Mouse (Mus musculus): ENCODE results near the gene Gad2.
A peak's percentile ranks its signal among the peaks of the same experiment; 100 is the strongest.

Gad2 gene

DNA sequence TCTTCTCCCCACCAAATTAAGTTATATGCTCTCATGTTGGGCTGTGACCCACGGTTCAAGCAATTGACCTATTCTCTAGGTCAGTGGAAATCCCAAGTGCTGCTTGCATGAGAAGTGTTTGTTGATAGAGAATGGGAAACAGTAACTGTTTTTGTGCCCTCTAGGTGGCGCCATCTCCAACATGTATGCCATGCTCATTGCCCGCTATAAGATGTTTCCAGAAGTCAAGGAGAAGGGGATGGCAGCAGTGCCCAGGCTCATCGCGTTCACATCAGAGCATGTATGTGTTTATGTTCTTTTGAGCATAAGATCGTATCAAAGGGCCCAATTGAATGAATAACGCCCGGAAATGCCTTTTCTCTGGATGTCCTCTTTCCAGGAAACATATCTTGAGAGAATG lies 12.8 kb downstream of the Gad2 start:
- ATAC-seq (ENCODE audit: insufficient number of reproducible peaks, low FRiP score, low TSS enrichment), result no peak

DNA sequence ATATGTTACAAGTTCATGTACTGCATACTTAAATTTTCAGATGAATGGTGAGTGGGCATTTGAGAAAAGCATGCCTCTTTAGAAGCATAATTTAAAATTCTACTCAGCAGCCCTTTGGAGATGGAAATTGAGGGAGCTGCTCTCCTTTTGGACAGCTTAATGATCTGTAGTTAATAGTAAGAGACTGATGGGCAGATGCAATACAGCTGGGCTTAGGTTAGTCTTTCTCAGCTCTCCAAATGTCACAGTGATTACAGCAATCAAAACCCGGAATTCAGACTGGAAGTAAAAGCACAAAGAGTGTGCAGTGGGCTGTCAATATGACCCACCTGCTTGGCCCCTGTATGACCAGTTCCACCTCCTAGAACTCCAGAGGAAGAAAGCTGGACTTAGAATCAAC lies 24.1 kb downstream of the Gad2 start:
- ATAC-seq (ENCODE audit: insufficient number of reproducible peaks, low FRiP score, low TSS enrichment), result no peak

DNA sequence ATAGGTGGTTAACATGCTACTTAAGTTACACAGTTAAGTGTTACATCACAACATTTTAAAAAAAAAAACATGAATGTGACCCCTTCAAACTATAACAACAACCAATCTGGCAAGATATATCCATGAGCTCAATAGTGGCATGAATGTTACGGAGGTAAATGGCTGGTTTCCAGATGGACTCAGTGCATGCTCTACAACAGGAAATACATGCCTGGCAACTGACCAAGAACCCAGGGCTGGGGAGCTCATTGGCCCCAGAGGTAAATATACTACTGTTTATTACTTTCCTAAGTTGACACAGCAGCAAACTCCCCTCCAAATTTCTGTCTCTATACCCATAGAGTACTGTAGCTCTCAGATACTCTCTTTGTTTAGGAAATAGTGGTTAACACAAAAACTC lies 26.4 kb downstream of the Gad2 start:
- no peak for ATAC-seq (ENCODE audit: insufficient number of reproducible peaks, low FRiP score, low TSS enrichment)

DNA sequence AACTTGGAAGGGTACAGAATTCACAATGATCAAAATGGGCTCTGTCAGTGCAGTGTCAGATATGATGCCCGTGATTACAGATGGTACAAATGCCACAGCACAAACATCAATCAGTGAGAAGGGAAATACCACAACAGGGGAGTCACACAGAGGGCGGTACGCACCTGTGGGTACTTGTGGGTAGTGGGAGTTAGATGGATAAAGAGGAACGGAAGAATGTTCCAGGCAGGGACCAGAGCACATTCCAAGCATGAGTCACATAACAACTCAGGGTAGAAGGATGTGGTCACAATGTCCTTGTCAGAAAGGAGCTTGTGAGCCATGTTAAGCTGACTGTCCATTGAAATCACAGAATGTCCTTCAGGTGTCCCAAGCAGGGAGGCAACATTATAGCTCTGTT lies 29.8 kb downstream of the Gad2 start:
- no peak for ATAC-seq (ENCODE audit: insufficient number of reproducible peaks, low FRiP score, low TSS enrichment)

DNA sequence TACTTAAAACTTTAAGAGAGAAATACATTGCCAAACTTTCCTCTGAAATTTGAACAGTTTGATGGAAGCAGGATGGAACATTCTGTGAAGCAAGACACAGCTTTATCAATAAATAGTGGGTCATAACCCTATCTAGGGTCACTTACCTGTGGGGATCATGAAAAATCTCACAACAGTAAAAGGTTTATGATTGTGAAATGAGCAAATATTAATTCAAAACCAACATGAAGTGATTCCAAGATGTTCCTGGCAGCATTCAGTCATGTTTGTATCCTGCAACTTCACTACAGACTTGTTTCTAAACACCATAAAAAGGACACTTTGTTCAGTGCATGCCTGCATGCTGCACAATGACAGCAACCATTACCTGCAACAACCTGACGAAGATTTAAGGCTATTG lies 41.7 kb downstream of the Gad2 start:
- no peak for ATAC-seq (ENCODE audit: insufficient number of reproducible peaks, low FRiP score, low TSS enrichment)

DNA sequence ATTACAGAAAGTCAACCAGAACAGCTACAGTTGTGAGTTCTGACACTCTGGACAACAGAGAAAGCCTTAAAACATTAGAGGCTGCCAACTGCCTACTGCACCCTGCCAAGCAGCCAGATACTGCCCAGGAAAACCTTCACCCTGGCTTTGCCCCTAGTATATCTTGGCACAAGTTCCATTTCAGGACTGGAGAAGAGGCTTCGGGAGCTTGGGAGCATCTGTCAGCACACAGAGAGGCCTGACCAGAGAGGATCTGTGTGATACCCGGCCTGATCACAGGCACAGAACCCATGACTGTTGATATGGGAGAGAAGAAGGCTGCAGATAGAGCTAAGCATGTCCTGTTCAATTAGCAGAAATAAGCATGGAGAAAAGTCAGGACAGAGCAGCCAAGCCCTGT lies 48.4 kb downstream of the Gad2 start:
- peak; percentile 82; the same call in 1 of the 2 replicates for ATAC-seq (ENCODE audit: insufficient number of reproducible peaks, low FRiP score, low TSS enrichment)

DNA sequence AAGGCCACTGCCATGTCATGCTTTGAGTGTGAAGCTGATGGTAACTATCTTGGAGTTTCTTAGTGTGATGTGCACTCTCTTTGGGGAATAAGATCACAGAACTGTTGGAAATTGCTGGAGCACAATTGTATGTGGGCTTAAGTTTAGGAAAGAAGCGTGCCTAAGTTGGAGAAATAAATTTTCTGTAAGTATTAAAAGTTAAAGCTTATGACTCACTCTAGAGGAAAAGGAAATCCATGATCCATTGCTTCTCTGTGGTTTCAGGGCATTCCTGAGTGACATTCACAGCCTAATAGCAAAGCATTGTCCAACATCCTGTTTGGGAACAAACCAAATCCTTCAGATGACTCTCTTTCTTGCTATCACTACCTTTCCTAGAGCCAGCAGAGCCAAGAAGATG lies 49.3 kb downstream of the Gad2 start:
- no peak for ATAC-seq (ENCODE audit: insufficient number of reproducible peaks, low FRiP score, low TSS enrichment)

DNA sequence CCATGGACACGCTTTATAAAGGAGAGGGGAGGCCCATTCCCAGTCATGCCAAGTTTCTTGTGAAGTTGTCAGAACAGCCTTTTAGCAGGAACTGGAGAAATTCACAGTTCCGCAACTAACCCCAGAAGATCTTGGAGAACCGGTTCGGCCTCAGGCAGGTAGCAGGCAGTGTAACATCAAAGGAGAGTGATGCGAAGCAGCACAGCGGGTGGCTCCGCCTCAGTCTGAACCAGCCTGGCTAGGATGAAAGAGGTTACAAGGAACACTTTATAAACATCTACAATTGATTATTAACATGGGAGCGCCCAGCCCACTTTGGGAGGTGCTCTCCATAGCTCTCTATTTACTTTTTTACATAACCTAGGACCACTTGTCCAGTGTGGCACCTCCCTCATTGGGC lies 55.1 kb downstream of the Gad2 start:
- ATAC-seq (ENCODE audit: insufficient number of reproducible peaks, low FRiP score, low TSS enrichment), result no peak

DNA sequence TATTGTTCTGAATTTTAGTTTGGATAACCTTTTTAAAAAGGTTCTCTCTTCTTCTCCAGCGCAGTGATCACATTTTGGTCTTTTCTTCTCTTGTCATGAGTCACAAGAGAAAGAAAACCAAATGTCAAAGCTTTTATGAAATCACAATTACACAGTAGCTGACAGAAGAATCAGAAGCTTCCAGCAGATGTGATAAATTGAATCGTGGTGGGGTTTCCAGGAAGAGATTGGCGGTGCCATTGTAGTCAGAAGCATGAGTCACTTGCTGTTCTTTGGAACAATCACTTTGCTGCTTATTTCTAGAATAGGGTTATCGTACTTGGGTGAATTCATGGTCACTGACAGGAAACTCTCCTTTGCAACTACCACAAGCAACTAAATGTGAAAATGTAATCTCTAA lies 57.9 kb downstream of the Gad2 start:
- no peak for ATAC-seq (ENCODE audit: insufficient number of reproducible peaks, low FRiP score, low TSS enrichment)

DNA sequence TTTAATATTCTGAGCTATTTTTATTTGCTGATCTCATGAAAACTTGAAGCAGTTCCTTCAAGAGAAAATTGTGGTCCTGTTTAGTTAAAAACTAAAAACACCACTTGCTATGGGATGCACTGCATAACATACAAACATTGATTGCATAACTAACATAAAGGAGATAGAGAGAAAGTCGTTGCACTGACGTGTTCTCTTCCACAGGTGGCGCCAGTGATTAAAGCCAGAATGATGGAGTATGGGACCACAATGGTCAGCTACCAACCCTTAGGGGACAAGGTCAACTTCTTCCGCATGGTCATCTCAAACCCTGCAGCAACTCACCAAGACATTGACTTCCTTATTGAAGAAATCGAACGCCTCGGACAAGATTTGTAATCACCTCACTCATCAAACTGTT lies 68.0 kb downstream of the Gad2 start:
- no peak for ATAC-seq (ENCODE audit: insufficient number of reproducible peaks, low FRiP score, low TSS enrichment)

DNA sequence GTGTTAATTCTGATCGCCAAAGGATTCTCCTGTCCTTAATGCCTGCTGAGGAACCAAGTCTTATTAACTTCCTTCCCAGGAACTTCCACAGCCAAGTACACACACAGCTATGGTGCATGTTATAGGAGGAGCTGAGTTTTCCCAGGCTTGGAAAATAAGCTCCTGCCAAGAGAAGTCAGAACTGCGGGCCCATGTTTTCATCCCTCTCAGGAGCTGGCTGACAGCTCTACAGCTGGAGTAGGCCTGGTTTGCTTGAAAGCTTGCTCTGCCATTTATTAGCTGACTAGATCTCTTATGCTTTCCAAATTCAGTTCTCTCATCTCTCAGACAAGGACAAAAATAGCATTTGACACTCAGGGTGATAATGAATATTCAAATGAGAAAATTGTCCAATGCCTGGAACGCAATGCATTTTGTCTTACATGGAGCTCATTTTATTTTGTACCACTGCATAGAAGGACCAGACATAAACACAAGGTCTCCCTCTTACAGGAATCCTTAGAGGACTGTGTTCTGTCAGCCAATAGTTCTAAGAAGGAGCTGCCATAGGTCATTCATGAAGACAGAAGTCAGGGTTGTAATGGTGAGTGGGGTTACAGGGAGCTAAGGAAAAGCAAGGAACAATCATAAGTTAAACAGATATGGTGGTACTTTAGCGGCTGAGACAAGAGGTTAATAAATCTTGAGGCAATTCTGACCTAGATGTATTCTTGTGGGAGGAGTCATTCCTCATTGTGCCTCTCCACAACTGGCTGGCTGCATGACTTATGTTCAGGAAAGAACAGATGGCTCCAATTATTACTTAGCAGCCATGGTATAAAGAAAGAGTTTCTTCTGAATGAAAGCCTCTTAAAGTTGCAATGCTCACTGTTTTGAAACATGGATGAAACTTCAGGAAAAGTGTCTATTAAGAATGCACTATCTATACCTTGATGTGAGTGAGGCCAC lies 83.0 kb downstream of the Gad2 start:
- no peak for ATAC-seq (ENCODE audit: insufficient number of reproducible peaks, low FRiP score, low TSS enrichment)

DNA sequence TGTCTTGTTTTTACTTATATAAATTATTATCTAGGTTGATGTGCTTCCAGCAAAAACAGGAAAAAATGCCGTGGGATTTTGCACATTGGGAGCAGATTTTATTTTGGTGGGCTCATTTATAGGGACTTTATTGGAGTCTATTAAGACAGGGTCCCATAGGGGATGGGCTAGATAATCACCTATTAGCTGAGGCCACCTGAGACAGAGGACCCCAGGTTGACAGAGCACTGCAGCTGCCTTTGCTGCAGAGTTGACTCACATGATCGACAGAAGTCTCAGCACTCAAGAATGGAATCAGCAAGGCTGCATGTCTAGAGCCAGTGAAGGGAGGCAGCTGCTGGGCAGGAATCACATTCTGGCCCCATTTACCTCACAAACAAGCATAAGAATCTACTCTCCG lies 84.2 kb downstream of the Gad2 start:
- ATAC-seq (ENCODE audit: insufficient number of reproducible peaks, low FRiP score, low TSS enrichment), result no peak

DNA sequence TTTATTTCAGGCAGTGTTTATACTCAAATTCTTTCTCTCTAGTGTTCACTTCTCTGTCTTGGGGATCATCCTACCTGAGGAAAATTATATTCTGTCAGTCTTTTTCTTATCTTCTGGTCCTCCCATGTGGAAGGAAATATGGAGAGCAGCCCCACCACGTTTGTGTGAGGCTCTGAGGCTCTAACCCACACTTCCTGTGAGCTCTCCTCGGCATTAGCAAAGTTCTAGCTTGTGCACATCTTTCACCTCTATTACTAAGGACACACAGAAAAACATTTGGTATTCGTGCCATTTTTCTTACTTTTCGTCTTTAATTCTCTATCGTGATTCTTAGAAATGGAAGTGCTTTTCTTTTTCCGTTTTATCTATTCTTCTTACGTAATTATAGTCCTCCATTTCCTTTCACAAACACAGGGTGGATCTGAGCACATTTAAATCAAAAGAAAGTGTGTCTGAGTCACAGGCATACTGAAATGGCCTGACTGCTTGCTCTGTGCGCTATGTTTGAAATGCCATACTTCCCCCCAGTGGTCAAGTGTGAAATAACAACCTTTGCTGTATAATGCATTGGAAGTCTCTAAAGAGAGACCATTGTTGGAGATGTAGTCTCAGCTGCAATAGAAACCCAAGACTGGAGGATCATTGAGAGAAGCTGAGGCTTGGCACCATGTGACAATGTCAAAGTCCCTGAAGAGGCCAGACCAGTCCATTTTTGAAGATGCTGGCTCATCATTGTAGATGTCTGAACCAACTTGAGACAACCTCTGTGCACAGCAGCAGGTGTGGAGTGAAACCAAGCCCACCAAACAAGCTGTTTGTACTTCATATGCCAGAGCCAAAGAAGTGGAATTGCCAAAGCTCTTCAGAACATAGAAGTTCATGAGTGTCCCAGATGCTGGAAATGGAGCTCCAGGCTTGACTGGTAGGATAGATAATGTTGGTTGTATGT lies 99.8 kb downstream of the Gad2 start:
- peak; percentile 79 for ATAC-seq (ENCODE audit: insufficient number of reproducible peaks, low FRiP score, low TSS enrichment)

DNA sequence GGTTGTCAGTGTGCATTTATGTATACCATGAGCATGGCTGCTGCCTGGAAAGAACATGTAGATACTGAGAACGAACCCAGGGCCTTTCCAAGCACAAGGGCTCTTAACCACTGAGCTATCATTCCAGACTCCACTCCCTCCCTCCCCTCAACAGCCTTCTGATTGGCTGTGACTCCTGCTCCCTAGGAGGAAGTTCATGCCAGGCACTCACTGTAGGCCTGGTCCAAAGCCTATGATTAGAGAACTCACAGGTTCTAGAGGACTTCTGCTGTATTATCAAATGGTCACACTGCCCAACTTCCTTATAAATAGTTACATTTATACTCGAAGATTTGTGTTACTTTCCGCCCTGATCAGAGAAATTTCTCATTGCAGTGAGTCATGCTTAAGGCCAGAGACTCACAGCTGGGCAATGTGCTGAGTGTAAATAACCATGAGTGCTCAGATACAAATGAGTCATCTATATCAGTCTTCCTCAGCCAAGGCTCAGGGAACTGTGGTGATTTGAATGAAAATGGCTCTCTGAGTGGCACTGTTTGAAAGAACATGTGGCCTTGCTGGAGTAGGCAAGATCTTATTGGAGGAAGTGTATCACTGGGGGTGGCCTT lies 102.0 kb downstream of the Gad2 start:
- no peak for ATAC-seq (ENCODE audit: insufficient number of reproducible peaks, low FRiP score, low TSS enrichment)

DNA sequence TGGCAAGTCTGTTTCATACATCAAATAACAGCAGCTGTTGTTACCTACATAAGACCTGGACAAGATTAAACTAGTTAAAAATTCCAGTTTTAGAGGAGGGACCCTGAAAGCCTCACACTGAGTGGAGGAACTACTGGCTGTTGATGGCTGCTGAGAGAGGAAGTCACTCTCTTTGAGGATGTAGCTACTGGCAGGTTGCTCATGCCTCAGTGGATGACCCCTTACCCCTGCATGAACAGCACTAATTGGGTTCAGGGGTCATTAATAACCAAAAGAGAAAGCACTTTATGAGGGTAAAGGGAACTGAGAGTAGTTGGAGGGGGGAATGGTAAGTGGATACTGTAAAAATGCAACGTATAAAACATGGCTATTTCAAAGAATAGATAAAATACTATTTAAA lies 105.1 kb downstream of the Gad2 start:
- no peak for ATAC-seq (ENCODE audit: insufficient number of reproducible peaks, low FRiP score, low TSS enrichment)

DNA sequence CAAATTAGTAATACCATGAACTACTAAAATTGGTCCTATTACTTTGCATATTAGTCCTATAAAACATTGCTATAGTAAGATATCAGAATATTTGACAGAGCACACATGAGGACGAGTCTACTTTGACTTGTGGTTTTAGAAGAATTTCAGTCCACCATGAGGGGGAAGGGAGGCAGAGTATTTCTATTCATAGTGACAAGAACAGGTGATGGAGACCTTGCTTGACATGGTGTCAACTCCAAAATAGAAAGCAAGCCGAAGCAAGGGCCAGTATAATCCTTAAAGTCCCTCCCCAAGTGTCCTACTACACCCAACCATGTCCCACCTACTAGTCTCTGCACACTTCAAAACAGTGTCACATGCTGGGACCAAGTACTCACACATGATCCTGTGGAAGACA lies 114.1 kb downstream of the Gad2 start:
- ATAC-seq (ENCODE audit: insufficient number of reproducible peaks, low FRiP score, low TSS enrichment), result no peak

DNA sequence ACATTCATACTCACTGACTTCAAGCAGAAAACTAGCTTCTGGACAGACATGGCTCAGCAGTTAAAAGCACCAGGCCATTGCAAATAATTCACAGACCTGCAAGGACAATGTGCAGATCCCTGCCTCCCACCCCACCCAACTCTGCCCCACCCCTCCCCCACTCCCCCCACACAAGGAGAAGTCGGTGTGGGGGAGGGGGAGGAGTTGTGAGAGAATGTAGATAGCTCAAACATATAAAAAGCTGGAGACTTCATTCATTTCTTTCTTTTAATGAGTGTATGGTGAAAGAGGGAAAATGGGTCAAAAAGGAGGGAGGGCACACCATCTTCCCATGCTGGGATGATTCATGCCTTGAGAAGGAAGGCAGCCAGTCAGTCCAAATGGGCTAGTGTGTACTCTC lies 117.4 kb downstream of the Gad2 start:
- ATAC-seq (ENCODE audit: insufficient number of reproducible peaks, low FRiP score, low TSS enrichment), result no peak

DNA sequence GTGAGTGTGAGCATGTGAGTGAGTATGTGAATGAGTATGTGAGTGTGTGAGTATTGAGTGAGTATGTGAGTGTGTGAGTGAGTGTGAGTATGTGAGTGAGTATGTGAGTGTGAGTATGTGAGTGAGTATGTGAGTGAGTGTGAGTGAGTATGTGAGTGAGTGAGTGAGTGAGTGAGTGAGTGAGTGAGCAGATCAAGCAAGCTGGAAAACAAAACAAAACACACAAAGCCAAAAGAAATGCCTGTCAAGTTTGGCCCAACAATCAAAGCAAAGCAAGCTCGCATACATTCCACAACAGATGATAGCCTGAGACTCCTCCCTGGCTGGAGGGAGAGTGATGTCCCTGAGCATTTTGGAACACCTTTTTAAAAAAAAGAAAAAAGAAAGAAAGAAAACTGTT lies 118.4 kb downstream of the Gad2 start:
- ATAC-seq (ENCODE audit: insufficient number of reproducible peaks, low FRiP score, low TSS enrichment), result no peak

DNA sequence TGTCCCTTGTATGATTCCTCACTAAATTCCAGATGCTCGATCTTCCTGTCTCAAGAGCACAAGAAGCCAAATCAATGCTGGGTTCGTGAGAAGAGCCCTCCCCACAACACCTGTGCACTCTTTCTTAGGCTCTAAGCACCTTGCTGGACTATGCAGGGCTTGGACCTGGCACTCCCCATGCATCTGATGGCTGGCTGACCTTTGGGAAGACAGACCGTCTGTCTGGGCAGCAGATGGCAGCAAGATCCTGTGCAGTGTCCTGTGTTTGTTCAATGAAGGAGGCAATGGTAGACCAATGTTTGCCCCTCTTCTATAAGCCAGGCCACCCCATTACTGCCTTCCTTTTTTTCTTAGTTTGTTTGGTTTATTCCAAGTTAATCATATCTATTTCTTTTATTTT lies 119.2 kb downstream of the Gad2 start:
- no peak for ATAC-seq (ENCODE audit: insufficient number of reproducible peaks, low FRiP score, low TSS enrichment)

Data from cerebellum, adult (tissue).